Mouse (Mus musculus) layer of hippocampus, adult 9-10 months (tissue): ENCODE results near the gene Blvra.
"Not testable (repeated sequence)": the region's sequence is repeated elsewhere in the genome, so short reads cannot be mapped to it uniquely, and the experiment has no call there.

Experiments
- DNase-seq: peaks from one replicate; pipeline ENCODE4 v3.0.0; 2022; ENCODE audit warnings: low spot score

Blvra gene

DNA sequence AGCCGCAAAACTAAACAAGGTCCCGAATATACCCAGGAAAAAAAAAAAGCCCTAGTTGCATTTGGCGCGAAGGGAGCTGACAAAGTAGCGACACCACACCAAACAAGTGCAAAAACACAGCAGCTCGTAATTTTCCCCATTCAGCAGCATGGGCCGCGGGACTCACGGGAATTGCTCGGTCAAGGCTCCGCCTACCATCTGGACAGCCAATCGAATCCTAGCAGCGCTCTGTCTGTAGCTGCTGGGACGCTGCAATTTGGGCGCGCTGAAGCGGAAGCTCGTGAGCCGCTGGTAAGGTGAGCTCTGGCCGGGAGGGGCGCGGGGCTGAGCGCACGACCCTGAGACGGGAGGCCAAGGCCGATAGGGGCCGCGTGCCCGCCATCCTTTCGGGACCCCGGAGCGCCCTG lies at the start of gene Blvra:
Gene Blvra, plus strand, starts transcription at position 231 of the 407 bp plus-strand sequence.
- DNase-seq = peak; percentile 62

DNA sequence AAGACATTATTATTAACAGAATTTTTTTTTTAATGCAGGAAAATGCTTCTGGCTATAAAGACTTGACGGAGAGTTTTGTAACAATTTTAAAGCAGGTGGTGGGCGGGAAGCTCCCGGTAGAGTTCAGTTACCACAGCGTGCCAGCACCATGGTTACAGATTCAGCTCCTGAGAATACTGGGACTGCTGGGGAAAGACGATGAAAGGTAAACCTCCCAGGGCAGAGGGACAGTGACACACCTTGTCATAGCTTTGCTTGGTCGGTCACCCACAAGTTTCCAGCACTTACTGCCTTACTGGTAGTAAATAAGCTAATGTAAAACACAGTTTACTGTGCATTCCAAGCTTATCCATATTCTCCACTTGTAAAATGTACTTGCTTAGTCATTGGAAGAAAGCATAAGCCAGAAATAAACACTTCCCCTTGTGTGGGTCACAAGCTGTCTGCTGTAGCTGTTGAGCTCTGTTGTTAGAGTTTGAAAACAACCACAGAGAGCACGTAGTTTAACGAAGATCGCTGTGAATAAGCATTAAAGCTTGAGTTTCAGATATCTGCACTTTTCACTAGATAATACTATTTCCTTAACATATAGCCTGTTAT lies 35.4 kb upstream of the Blvra start:
- peak; percentile 26 for DNase-seq

DNA sequence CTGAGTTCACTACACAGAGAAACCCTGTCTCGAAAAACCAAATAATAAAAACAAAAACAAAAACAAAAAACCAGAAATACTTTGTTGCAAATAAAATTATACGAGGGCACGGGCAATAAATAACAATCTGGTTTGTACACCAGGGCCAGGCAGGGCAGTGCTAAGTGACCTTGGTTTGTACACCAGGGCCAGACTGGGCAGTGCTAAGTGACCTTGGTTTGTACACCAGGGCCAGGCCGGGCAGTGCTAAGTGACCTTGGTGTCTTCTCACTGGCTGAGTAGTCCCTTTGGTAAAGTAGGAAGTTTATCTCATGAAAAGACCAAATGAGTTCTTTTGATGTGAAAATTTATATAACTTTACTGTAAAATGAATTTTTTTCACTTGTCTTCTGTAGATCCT lies 33.2 kb upstream of the Blvra start:
- DNase-seq = no peak

DNA sequence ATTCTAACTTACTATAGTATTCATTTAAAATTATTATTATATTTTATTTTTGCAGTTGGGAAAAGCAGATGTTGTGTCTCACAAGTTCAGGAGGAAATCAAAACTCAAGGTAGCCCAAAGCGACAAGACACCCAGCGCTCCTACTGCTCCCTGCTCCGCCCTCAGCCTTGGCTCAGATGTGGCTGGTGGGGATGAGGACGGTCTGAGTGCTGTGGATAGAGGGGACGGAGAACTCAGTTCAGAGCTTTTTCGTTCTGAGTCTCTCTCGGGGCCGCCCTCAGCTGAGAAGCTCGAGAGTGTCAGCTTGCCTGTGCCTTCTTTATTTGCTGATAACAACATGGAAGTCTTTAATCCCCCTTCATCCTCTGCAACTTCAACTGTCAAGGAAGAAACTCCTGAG lies 9.0 kb upstream of the Blvra start:
- no peak for DNase-seq

DNA sequence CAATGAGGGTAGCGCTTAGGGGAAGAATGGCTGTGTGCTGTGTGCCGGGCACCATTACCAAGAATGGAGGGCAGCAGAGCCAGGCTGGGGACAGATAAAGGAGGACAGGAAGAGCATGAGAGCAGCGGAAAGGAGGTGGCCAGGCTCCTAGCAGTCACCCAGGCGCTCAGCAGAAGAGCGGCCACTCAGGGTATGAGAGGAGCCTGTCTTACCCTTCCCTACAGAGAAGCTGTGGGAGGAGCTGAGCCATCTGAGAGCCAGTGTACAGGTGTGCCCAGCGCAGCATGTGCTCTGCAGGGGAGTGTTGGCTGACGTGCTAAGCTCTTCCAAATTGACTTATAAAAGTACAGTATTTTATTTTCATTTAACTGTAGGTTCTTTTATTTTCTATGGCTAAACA lies 1.7 kb upstream of the Blvra start:
- DNase-seq = no peak

DNA sequence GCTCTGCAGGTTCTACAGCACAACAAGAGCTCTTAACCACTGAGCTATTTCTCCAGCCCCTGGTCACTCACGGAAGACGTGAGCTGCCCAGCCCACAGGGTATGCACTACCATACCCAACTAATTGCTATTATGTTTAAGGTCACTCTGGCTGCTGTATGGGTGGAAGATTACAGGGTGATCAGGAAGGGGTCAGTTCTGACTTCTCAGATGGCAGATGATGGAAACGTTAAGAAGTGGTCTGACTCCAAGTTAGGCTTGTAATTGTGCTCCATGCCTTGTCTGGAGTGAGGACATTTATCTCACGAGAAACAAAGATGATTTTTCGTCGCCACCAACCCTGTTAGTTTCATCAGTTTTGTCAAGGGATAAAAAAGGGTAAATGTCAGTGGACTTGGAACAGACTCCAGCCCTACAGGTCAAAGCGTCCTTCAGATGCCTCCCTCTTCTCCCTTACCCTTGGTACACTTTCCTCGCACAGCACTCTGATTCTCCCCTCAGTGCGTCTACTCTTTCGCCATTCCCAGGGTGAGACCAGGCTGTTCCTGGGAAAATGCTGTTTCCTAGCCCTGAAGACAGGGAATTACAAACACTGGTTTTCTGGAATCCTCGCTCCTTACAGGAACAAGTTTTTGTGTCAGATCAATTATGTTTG lies 557 bp upstream of the Blvra start:
- DNase-seq = no peak

DNA sequence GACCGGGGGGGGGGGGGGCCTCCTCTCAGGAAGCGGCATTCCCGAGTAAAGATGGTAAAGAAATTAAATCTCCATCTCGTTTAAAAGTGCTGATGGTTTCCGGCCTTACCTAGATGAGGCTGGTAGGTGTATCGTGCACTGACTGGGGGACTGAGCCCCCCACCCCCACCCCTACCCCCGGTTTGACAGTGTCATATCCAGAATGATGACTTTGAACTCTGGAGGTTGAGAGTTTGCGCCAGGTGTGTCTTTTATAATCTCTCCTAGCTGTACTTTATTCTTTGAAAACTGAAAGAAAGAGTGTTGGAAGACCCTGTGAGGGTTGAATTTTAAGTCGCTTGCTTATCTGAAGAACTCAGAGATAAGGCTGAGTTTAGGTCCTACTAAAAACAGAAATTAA lies 414 bp downstream of the Blvra start:
- DNase-seq = no peak

DNA sequence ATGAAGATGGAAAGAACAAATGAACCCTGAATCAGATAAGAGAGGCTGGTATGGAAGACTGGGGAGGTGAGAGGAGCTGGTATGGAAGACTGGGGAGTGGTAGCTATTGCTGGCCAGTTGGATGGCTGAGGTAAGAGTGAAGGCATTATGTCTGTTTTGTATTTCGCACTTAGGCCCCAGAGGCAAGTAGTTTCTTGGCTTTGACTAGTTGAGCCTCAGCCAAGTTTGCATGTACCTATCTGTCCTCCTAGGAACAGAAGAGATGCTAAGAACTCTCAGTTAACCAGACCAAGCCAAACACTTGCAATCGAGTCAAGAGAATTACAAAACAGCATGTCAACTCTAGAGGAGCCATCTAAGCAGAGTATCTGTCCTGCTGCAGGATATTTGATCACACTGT lies 3.7 kb downstream of the Blvra start:
- no peak for DNase-seq

DNA sequence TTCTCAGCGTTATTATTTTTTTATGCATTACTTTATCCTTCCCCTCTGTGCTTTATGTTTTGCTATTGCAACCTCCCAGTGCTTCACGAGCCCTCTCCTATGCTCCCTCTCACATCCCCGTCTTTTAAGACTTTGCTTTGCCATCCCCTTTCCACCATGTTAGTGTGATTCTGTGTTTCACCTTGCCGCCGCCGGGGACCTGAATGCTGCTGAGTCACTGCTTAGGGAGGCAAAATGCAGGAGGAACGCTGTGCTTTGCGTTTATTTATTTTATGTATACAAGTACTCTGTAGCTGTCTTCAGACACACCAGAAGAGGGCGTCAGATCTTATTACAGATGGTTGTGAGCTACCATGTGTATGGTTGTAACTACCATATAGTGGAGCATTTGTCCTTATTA lies 7.1 kb downstream of the Blvra start:
- DNase-seq = no peak

DNA sequence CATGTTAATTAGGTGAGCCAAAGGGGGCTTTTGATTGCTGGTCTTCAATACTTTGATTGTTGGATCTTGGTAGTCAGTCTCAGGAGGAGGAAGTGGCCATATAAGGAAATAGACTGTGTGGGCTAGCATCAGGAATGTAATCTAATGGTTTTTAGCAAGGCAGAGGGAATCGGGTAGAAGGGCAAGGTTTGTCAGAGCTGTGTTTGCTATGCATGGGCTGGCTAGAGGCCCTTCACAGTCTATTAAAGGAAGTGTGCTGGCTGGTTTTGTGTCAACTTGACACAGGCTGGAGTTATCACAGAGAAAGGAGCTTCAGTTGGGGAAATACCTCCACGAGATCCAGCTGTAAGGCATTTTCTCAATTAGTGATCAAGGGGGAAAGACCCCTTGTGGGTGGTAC lies 8.6 kb downstream of the Blvra start:
- not testable (repeated sequence) for DNase-seq

DNA sequence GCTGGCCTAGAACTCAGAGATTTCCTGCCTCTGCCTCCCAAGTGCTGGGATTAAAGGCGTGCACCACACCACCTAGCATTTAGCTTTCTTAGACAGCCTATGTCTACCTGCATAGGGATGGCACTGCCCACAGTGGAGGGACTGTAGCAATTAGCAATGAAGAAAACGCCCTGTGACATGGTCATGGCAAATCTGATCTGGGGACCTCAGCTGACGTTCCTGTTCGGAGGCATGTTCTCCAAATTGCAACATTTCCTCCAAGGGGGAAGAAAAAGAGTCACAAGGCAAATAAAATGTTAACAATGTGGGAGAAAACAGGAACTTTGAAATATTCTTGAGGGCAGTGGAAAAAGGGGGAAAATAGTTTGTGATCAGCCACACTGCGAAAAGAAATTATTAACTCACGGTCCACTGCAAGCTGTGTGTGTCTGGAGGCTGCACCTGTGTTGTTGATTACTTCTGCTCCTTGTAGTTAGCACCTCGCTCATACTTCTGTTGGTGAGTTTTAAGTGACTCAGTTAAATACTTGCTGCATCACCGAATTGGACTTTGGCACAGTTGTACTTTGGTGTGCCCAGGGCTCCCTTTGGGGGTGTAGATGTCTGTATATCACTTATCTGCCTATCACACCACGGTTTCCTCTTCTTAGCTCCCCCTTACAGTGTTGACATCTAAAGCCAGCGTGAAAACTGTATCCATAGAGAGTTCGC lies 9.6 kb downstream of the Blvra start:
- DNase-seq = no peak

DNA sequence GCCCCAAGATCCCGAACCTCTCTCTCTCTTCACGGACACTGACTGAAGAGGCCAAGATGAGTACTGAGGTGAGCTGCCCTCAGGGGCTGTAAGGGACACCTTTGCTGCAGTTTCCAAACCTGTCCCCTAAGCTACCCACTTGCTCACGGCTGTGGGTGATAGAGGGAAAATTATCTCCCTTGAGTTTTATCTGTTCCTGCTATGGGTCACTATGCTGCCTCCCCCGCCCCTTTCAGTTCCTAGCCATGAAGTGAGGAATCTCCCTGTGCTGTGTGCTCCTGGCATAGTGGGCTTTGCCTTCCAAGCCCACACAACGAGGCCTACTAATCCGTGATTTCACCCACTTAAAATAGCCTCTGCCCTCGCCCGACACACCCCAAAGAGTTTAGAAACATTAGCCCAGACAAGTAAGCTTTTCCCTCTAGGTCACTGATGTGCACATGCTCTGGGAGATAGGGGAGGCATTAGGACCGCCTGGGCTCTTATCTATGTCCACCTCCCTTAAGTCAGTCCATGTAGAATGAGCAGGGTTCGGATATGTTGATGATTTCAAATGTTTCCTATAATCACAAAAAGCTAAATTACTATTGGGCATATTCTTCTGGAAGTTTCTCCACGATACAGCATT lies 10.2 kb downstream of the Blvra start:
- no peak for DNase-seq

DNA sequence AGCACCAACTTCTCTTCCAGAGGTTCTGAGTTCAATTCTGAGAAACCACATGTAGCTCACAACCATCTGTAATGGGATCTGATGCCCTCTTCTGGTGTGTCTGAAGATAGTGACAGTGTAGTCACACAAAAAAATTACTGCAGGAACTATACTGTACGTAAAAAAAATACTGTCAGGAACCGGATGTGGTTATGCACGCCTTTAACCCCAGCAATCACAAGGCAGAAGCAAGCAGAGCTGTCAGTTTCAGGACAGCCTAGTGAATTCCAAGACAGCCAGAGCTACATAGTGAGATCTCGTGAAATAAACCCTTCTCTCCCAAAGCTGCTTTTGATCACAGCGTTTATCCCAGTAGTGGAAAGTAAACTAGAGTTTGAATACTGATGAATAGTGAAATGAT lies 15.8 kb downstream of the Blvra start:
- DNase-seq = no peak

DNA sequence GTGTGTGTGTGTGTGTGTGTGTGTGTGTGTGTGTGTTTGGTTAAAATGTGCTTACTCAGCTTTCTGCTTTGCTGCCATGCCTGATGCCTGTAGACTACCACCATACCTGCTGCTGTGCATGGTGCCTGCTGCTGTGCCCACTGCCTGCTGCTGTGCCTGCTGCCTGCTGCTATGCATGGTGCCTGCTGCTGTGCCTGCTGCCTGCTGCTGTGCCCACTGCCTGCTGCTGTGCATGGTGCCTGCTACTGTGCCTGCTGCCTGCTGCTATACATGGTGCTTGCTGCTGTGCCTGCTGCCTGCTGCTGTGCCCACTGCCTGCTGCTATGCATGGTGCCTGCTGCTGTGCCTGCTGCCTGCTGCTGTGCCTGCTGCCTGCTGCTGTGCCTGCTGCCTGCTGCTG lies 19.7 kb downstream of the Blvra start:
- DNase-seq = not testable (repeated sequence)

DNA sequence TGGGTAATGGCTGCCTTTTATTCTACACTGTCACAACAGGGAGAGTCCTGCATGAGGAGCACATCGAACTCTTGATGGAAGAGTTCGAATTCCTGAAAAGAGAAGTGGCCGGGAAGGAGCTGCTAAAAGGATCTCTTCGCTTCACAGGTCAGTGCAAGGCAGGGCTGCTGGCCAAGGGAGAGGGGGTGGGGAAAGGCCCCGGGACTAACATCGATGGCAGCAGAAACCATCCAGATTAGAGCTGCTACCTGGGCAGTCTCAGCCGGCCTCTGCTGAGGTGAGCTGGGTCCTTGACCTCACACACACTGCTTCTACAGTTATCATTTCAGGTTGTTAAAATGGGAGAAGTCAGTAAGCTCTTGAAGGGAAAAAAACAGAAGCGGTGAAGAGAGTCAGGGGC lies 21.5 kb downstream of the Blvra start:
- DNase-seq = no peak

DNA sequence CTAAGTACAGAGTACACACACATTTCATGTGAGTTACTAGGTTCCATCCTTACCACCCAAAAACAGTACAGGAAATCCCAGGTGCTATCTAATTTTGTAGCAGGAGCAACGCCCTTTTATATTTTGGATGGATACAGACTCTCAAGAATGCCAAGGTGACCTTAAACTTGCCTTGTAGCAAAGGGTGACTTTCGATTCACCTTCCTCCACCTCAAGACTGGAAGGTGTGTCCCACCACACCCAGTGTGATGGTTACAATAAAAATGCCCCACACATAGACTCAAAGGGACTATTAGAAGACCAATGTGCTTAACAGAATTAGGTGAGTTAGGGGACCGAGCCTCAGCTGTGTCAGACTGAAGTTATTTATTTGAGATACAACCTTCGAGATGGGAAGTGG lies 38.5 kb downstream of the Blvra start:
- DNase-seq = no peak

DNA sequence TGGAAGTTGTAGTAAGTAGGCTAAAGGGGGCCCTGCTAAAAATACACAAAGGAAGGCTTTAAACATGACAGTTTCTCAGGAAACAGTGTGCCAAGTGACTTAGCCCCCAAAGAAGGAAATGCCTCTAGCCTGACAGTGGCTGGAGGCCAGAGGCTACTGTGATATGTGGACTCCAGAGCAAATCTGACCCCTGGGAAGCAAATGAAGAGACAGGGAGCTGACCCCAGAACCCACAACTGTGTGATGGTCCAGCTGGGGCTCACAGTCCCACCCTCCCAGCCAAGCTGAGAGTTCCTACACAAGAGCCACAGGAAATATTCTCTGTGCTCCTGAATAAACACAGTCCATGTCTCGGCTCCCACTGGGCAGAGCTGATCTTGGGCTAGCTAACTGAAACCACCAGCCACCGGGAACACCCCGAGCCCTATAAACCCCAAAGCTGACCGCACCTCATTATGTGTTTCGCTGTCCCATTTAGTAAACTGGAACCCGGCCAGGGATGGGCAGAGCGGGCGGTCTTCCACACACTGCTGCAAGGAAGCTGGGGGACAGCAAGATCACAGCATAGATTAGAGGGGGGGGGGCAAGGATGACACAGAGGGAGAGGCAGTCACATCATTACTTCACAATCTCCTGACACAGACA lies 51.2 kb downstream of the Blvra start:
- no peak for DNase-seq

DNA sequence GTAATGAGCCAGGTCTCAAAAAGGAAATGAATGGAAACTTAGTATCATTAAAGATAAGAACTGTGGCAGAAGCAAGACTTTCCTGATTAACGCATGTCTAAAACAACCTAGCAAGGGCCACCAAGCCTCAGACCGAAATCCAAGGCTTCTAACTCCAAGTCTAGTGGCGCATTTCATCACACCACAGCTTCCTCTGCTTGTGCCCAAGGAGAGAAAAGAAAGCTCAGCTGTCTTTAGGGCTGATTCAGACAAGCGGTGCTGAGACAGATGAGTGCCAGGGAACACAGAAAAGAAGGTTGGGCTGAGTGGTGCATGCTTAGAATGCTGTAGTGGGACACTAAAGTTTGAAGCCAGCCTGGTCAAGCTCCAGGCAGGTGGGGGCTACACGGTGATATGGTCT lies 58.5 kb downstream of the Blvra start:
- no peak for DNase-seq

DNA sequence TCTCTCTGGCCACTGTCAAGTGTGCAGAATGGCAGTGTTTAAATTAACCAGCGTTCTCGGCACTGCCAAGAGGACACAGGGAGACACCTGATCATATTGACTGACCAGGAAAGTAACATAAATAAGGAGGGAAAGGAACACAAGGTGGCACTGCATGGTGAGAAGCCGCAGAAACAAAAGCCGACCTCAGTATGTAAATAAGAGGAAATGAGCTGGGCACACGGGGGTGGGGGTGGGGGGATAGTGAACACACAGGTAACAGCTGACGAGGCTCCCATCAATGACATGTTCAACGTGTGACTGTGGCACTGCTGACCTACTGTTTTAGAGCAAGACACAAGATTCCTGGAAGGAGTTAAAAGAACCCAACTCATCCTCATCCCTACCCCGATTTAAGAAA lies 60.9 kb downstream of the Blvra start:
- no peak for DNase-seq

DNA sequence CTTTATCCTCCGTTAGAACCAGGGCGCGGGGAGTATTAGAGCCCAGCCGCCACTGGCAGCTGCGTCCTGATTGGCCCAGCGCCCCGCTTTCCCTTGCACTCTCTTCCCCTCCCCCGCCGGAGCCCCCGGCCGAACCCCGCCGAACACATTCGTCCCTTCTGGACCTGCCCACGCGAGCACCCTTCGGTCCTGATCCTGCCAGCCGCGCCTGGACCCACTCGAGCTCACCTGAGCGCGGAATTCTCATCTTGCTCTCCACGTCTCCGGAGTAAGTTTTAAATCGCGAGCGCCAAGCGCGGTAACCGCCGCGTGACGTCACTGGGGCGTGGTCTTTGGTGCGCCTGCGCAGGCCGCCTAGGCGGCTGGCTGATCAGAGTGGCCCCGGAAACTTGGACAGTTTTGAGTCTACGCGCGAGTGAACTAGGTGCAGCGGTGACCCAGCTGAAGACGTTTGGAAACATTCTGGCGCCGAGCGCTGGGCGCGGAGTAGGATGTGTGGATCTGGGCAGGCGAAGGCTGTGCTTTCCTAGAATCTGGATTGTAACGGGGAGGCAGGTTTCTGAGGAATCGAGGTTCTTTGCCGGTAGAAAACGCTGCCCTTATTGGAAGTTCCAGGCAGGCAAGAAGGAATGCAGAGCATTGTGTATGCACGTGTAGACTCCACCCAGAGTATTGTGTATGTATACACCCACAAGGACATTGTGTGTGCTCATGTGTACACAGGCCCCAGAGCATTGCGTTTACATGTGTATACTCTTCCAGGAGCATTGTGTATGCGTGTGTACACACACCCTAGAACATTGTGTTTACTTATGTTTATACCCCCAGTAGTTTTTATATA lies 63.4 kb downstream of the Blvra start, which contains the start of gene Ncaph:
Gene Ncaph, minus strand, starts transcription at position 334 of the 841 bp plus-strand sequence.
- peak; percentile 65 for DNase-seq

DNA sequence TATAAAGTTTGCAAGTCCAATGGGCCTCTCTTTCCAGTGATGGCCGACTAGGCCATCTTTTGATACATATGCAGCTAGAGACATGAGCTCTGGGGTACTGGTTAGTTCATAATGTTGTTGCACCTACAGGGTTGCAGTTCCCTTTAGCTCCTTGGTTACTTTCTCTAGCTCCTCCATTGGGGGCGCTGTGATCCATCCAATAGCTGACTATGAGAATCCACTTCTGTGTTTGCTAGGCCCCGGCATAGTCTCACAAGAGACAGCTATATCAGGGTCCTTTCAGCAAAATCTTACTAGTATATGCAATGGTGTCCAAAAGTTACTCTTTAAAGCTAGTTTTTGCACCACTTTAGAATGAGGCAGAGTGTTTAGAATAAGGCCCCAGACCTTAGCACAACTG lies 64.8 kb downstream of the Blvra start:
- DNase-seq = not testable (repeated sequence)

DNA sequence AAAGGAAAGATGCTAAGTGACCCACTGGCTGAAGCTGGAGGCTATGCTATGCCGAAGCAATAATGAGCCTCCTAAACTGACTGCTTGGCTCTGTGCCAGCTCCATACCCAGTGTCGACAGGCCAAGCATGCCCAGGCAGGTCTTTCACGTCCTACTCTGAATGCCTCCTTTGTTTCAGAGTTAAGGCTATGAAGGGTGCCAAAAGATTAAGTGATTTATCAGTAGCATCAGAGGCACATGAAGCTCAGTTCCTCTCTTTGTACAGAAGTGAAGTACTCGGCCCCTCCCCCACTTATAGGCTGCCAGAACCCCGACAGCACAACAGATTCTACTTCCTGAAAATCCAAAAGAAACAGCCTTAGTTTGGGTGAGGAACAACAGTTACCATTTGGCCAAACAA lies 66.5 kb downstream of the Blvra start:
- peak; percentile 10 for DNase-seq
